In genomic region chr9:63701258-63701956, GRCm38 (mm10) we compare ENCODE assay signal across 11 mouse cellular contexts. TPM values are rescaled to one million over a fixed set of nuclear protein-coding genes. Genes with fewer than 3 reads are reported as not detected.
DNase-seq lines count a peak whose midpoint lies in the region; ATAC-seq and TF ChIP-seq lines count a peak whose summit lies in the region.
"Had no signal": no experiment of that assay in that cellular context is flagged by ENCODE, and none has a peak within 500 bp of the region (broad histone marks: within the 10 kb centered on the region; RNA-seq: fewer than 3 reads in every experiment).

No protein-coding gene starts in this region.

- H3K4me3 ChIP-seq in layer of hippocampus, adult 2 months = no peak overlapping the region
- no peak overlapping the region for H3K4me3 ChIP-seq in C2C12 (ENCODE audit: insufficient read depth, poor library complexity, severe bottlenecking)
- no peak overlapping the region for H3K4me3 ChIP-seq in limb, embryonic 11.5 days (ENCODE audit: low read depth, low read length)
- H3K4me3 ChIP-seq: left cerebral cortex, adult 2 months had no signal

- peaks cover 52% of the 10 kb centered on the region for H3K4me1 ChIP-seq in limb, embryonic 11.5 days (ENCODE audit: control insufficient read depth, insufficient read depth, low read length)

- no peak for ATAC-seq in limb, embryonic 11.5 days (ENCODE audit: insufficient number of reproducible peaks, low FRiP score, low TSS enrichment, low read depth)

- H3K9ac ChIP-seq in limb, embryonic 11.5 days (ENCODE audit: low read length) = no peak overlapping the region

- peaks cover 1% of the 10 kb centered on the region for H3K79me3 ChIP-seq in C2C12 (ENCODE audit: low read depth)

- H3K27me3 ChIP-seq in C2C12 (ENCODE audit: control insufficient read depth, insufficient read depth, insufficient read length) = no peaks in the 10 kb centered on the region
- H3K27me3 ChIP-seq in limb, embryonic 11.5 days (ENCODE audit: control insufficient read depth, insufficient read depth, low read length) = no peaks in the 10 kb centered on the region

- no peak overlapping the region for H3K4me2 ChIP-seq in limb, embryonic 11.5 days (ENCODE audit: low read depth, severe bottlenecking)

- H3K79me2 ChIP-seq in C2C12 (ENCODE audit: control insufficient read depth, insufficient read depth) = peaks cover 21% of the 10 kb centered on the region

- H3K27ac ChIP-seq in layer of hippocampus, adult 2 months = peak overlapping the region; percentile 51; the same call in 1 of the 2 replicates
- H3K27ac ChIP-seq in limb, embryonic 11.5 days (replicated peaks; ENCODE audit: low read depth, low read length) = 0 out of 2 replicates have a peak overlapping the region, but pooled peaks have one; percentile 21
- H3K27ac ChIP-seq: macrophage had no signal

- no peaks in the 10 kb centered on the region for H3K9me3 ChIP-seq in limb, embryonic 11.5 days (ENCODE audit: control insufficient read depth, low read length)

- DNase-seq in layer of hippocampus, adult 2 months (ENCODE audit: low spot score in 2 of 2) = no peak
- no peak for DNase-seq in layer of hippocampus, postnatal 14 days (ENCODE audit: low spot score in 2 of 2)
- DNase-seq in adipocyte (ENCODE audit: low spot score) = peak; percentile 44
- no peak for DNase-seq in limb, embryonic 11.5 days (ENCODE audit: low spot score)
- DNase-seq in urinary bladder, postnatal 4 days (ENCODE audit: low spot score in 2 of 2) = no peak
- no peak for DNase-seq in right cerebral cortex, adult 2 months (ENCODE audit: low spot score in 2 of 2)
- DNase-seq: heart, adult 18-20 months; heart, postnatal 36 days had no signal

- no peaks in the 10 kb centered on the region for H3K36me3 ChIP-seq in C2C12 (ENCODE audit: control insufficient read depth, insufficient read depth)
- no peaks in the 10 kb centered on the region for H3K36me3 ChIP-seq in limb, embryonic 11.5 days (ENCODE audit: control insufficient read depth, insufficient read depth, low read length)

- TF ChIP-seq CTCF in layer of hippocampus, adult 2 months (conservative IDR thresholded peaks at IDR 0.05) = peak; percentile 17; the same call in 1 of the 2 replicates
- TF ChIP-seq CTCF in C2C12 (IDR thresholded peaks at IDR 0.05; ENCODE audit: control insufficient read depth, insufficient read depth, insufficient read length) = peak; percentile 16

- WGBS in limb, embryonic 11.5 days = 64% methylated on average over 10 of the region's 10 CpGs

- no peak overlapping the region for H3ac ChIP-seq in C2C12 (ENCODE audit: control insufficient read depth, insufficient read length, low read depth)

TF ChIP-seq in C2C12, 6 proteins besides CTCF, POLR2A, EP300 and RAD21:
- peak; percentile 24 for TF ChIP-seq MAX (IDR thresholded peaks at IDR 0.05)
- no peak for TF ChIP-seq FOSL1 (IDR thresholded peaks at IDR 0.05; ENCODE audit: insufficient read depth, low read length, poor library complexity, severe bottlenecking)

RNA-seq across cellular contexts. Expression of gene Smad3, which starts 56.4 kb away (rescaled TPM):
- 10 to 100 TPM; 48.7 to 49.6 TPM for total RNA-seq in layer of hippocampus, adult 2 months (2021)
- total RNA-seq in layer of hippocampus, postnatal 14 days (2021) = 10 to 100 TPM; 18.9 to 24.3 TPM
- 6.3 TPM for polyA plus RNA-seq in C2C12 (2012; fragmentation: generic; extraction: Trizol)
- polyA plus RNA-seq in limb, embryonic 11.5 days (2014; fragmentation: Nextera tagmentation; extraction: Ambion mirVana) = 21.0 and 24.0 TPM in 2 replicates
